Mouse (Mus musculus): Measurements from ENCODE around the gene Hdhd5. TPM values are rescaled to one million over a fixed set of nuclear protein-coding genes. Genes with fewer than 3 reads are reported as not detected.

Hdhd5 gene
- 16.7 and 17.3 TPM in 2 replicates for polyA plus RNA-seq (2015; fragmentation: Nextera tagmentation; extraction: Ambion mirVana)

DNA sequence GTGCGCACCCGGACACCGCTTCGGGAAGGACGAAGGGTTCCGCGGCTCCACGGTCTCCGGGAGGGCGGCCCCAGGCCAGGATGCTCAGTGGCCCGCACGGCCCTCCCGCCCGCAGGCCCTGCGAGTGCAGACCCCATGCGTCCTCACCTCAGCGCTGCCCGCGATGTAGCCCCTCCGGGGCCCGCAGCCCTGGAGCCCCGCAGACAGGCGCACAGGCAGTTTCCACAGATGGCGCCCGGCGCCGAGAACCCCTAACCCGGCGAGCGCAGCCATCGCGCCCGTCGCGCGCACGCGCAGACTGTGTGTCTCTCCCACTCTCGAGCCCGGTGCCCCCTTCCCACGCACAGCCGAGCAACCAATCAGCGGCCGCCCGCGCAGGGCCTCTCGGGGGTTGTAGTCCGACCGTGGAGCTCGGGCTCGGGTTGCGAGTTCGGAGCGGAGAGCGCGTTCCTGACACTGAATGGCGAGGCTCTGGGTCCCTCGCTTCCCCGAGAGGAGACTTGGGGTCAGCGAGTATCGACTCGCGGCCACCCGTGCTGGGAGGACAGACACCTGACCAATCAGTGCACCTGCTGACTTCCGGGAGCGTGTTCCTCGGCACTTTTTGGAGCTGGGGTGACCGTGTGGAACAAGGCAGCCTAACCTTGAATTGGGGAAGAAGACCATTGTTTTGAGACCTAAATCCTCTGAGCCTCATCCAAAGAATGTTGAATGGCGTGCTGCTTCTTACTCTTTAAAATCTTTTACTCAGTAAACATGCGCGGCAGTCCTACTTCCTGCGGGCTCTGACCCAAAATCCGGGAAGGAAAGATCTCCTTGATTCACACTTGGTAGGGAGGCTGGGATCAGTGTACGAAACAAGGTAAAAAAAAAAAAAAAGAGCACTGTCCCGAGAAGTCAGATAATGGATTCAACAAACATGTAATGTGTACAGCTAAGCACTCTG is at the start of gene Hdhd5:
Gene Hdhd5, minus strand, starts transcription at position 300 of the 946 bp plus-strand sequence.
- under 1% methylated on average over 75 of the region's 75 CpGs for WGBS
- Histone ChIP-seq H3K4me1 (peaks cover 11% of the 10 kb centered on the region), H3K27ac (no peak within 1 kb of the TSS), H3K27me3 (no peaks in the 10 kb centered on the region), H3K4me2 (peak within 1 kb of the TSS; percentile 75), H3K4me3 (peak within 1 kb of the TSS; percentile 69), H3K36me3 (no peaks in the 10 kb centered on the region), H3K9ac (peak within 1 kb of the TSS; percentile 72), H3K9me3 (no peaks in the 10 kb centered on the region)
- ATAC-seq (ENCODE audit: borderline replicate concordance, extremely low read depth, low FRiP score, low TSS enrichment): peak; percentile 99

- Histone ChIP-seq H3K4me2 (peak overlapping the region; percentile 92), H3K27ac (no peak overlapping the region), H3K9me3 (no peaks in the 10 kb centered on the region), H3K36me3 (no peaks in the 10 kb centered on the region), H3K27me3 (no peaks in the 10 kb centered on the region), H3K9ac (no peak overlapping the region), H3K4me1 (peaks cover 18% of the 10 kb centered on the region), H3K4me3 (peak overlapping the region; percentile 42)
- 0% methylated on average over 1 of the region's 1 CpGs for WGBS
- ATAC-seq (ENCODE audit: borderline replicate concordance, extremely low read depth, low FRiP score, low TSS enrichment): no peak
These were observed 49.5 kb upstream of the Hdhd5 start for GRCm38 (mm10) chr6:120580713-120581015.

DNA sequence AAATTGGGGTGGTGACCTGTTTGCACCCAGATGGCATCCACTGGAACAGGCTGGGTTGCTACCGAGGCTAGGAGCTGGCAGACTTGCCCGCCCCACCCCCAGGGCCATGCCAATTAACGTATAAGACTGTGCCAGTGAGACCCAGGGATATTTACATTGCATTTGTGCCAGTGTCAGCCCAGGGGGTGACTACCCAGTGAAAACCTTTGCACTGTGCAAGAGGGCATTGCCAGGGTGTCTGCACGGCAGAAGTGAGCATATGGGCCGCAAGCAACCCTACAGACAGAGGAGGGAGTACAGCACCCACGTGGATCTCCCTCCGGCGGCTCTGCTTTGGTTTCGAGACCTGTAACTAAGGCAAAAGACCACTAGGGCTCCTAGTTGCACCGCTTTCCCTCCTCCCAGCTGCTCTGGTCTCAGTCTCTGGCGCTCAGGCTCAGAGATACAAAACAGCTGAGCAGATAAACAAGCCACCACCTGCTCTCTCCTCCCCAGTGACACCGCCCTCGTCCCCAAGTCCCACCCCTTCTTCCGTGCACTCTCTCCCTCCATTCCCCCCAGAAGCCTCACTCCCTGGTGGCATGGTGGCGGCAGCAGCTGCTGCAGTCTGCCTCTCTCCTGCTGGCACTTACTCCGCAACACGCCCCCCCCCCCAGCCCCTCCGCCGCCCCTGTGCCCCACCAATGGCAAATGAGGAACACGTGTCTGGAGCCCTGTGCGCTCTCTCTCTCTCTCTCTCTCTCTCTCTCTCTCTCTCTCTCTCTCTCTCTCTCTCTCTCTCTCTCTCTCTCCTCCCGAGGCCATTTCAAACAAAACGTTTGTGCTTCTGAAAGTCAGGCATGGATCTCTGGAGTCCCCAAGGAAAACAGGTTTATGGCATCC is 49.0 kb upstream of the Hdhd5 start:
- ATAC-seq (ENCODE audit: borderline replicate concordance, extremely low read depth, low FRiP score, low TSS enrichment): peak; percentile 75; the same call in 1 of the 2 replicates
- Histone ChIP-seq H3K9ac (no peak overlapping the region), H3K4me2 (peak overlapping the region; percentile 92), H3K36me3 (no peaks in the 10 kb centered on the region), H3K27ac (no peak overlapping the region), H3K9me3 (no peaks in the 10 kb centered on the region), H3K4me3 (peak overlapping the region; percentile 42), H3K27me3 (no peaks in the 10 kb centered on the region), H3K4me1 (peaks cover 18% of the 10 kb centered on the region)
- WGBS: 2% methylated on average over 21 of the region's 23 CpGs

DNA sequence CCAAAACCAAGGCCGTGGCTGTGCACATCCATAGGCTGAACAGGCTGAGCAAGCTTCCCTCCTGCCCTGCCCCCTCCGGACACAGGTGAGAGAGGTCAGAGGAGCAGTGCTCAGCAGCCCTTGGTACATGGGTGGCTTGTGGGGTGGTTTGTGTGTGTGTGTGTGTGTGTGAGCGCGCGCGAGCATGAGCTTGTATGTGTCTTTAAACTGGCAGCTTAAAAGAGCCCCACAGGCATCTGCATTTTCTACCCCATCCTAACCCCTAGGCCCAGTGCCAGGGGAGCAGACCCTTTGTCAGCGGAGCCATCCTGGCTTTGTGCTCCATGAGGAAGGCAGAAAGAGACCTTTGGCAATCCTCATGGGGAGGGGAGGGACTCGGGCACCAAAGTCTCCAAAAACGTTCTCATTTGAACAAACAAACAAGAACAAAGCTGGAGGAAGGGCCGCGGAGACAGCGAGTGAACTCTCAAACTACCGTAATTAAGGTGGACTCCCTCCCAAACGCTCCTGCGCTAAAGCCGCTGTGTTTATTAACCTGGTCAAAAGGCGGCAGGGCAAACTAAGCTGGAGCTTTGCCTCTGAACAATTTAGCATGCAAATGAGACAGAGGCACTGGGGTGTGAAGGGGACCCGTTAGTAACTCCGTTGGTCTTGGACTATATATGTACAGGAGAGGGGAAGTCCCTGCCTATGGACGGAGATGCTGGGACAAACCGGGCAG is 48.2 kb upstream of the Hdhd5 start:
- H3K9me3 ChIP-seq: no peaks in the 10 kb centered on the region
- peaks cover 18% of the 10 kb centered on the region for H3K4me1 ChIP-seq
- H3K27ac ChIP-seq: no peak overlapping the region
- H3K4me3 ChIP-seq: peak overlapping the region; percentile 42
- 7% methylated on average over 21 of the region's 21 CpGs for WGBS
- H3K36me3 ChIP-seq: no peaks in the 10 kb centered on the region
- peak; percentile 21; the same call in 1 of the 2 replicates for ATAC-seq (ENCODE audit: borderline replicate concordance, extremely low read depth, low FRiP score, low TSS enrichment)
- no peak overlapping the region for H3K9ac ChIP-seq
- peak overlapping the region; percentile 92 for H3K4me2 ChIP-seq
- H3K27me3 ChIP-seq: no peaks in the 10 kb centered on the region

GRCm38 (mm10) chr6:120578471-120578870 is 47.4 kb upstream of the Hdhd5 start:
- no peak for ATAC-seq (ENCODE audit: borderline replicate concordance, extremely low read depth, low FRiP score, low TSS enrichment)
- Histone ChIP-seq H3K4me2 (no peak overlapping the region), H3K9me3 (no peaks in the 10 kb centered on the region), H3K27ac (no peak overlapping the region), H3K27me3 (no peaks in the 10 kb centered on the region), H3K4me3 (no peak overlapping the region), H3K4me1 (peaks cover 18% of the 10 kb centered on the region), H3K36me3 (no peaks in the 10 kb centered on the region), H3K9ac (no peak overlapping the region)
- WGBS: 54% methylated on average over 5 of the region's 5 CpGs

GRCm38 (mm10) chr6:120572372-120572771 is 41.3 kb upstream of the Hdhd5 start:
- H3K36me3 ChIP-seq: no peaks in the 10 kb centered on the region
- WGBS: 50% methylated on average over 1 of the region's 1 CpGs
- no peak for ATAC-seq (ENCODE audit: borderline replicate concordance, extremely low read depth, low FRiP score, low TSS enrichment)
- H3K27me3 ChIP-seq: no peaks in the 10 kb centered on the region
- no peaks in the 10 kb centered on the region for H3K4me1 ChIP-seq
- H3K9ac ChIP-seq: no peak overlapping the region
- no peak overlapping the region for H3K4me2 ChIP-seq
- H3K4me3 ChIP-seq: no peak overlapping the region
- no peaks in the 10 kb centered on the region for H3K9me3 ChIP-seq
- H3K27ac ChIP-seq: no peak overlapping the region

GRCm38 (mm10) chr6:120568257-120568656 is 37.1 kb upstream of the Hdhd5 start:
- no peak overlapping the region for H3K9ac ChIP-seq
- H3K27ac ChIP-seq: no peak overlapping the region
- WGBS: 57% methylated on average over 1 of the region's 1 CpGs
- ATAC-seq (ENCODE audit: borderline replicate concordance, extremely low read depth, low FRiP score, low TSS enrichment): no peak
- no peaks in the 10 kb centered on the region for H3K9me3 ChIP-seq
- H3K4me1 ChIP-seq: no peaks in the 10 kb centered on the region
- H3K36me3 ChIP-seq: no peaks in the 10 kb centered on the region
- no peak overlapping the region for H3K4me2 ChIP-seq
- no peaks in the 10 kb centered on the region for H3K27me3 ChIP-seq
- no peak overlapping the region for H3K4me3 ChIP-seq

DNA sequence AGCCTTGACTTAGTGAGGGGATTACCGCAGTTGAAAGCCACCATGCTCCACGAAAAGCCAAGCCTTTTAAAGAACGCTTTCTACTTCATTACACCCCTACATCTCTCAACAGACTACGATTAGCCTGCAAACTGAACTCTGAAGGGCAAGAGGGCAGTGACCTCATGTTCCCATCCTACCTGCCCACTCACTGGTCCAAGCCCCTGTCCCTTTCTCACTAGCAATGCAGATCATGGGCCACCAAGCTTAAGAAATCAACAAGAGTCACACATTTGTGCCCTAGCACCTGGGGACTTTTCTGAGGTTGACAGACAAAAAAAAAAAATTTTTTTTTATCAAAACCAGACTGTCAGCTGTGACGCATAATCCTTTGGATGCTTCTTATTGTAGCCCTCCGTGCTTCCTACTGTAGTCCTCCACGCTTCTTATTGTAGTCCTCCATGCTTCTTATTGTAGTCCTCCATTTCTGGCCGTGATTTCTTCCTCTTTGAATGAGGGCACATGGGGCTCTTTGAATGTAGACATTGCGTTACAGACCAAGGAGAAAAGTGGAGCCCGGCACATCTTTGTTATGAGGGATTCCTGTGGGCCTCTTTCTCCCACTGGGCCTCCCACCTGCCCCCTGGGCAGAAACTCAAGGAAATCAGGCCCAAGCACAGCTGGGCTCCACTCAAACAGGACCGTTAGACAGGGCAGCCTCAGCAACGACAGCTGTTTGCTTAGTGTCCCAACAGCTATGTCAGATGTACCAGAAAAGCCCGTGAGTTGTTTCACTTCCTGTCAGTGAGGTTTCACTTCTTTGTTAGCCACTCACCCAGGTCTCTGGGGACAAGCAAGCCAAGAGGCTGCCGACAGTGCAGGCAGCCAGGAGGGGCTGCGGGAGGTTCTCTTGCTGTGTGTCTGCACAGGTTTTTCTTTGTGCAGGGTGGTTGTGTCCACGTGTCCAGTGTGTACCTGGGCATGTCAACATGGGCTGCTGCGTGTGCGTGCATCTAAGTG is 36.1 kb upstream of the Hdhd5 start:
- H3K4me3 ChIP-seq: no peak overlapping the region
- no peak overlapping the region for H3K4me2 ChIP-seq
- no peaks in the 10 kb centered on the region for H3K27me3 ChIP-seq
- H3K9ac ChIP-seq: no peak overlapping the region
- H3K27ac ChIP-seq: no peak overlapping the region
- H3K4me1 ChIP-seq: no peaks in the 10 kb centered on the region
- ATAC-seq (ENCODE audit: borderline replicate concordance, extremely low read depth, low FRiP score, low TSS enrichment): no peak
- no peaks in the 10 kb centered on the region for H3K9me3 ChIP-seq
- H3K36me3 ChIP-seq: no peaks in the 10 kb centered on the region
- 61% methylated on average over 18 of the region's 18 CpGs for WGBS

- Histone ChIP-seq H3K27me3 (no peaks in the 10 kb centered on the region), H3K36me3 (no peaks in the 10 kb centered on the region), H3K27ac (no peak overlapping the region), H3K9me3 (no peaks in the 10 kb centered on the region), H3K9ac (no peak overlapping the region), H3K4me3 (no peak overlapping the region), H3K4me1 (no peaks in the 10 kb centered on the region), H3K4me2 (no peak overlapping the region)
- no peak for ATAC-seq (ENCODE audit: borderline replicate concordance, extremely low read depth, low FRiP score, low TSS enrichment)
- WGBS: 85% methylated on average over 8 of the region's 8 CpGs
These were observed 25.5 kb upstream of the Hdhd5 start for GRCm38 (mm10) chr6:120556641-120557040.

GRCm38 (mm10) chr6:120555983-120556567 is 25.0 kb upstream of the Hdhd5 start:
- Histone ChIP-seq H3K4me3 (no peak overlapping the region), H3K4me1 (no peaks in the 10 kb centered on the region), H3K36me3 (no peaks in the 10 kb centered on the region), H3K4me2 (no peak overlapping the region), H3K27ac (no peak overlapping the region), H3K9me3 (no peaks in the 10 kb centered on the region), H3K27me3 (no peaks in the 10 kb centered on the region), H3K9ac (no peak overlapping the region)
- WGBS: 69% methylated on average over 6 of the region's 6 CpGs
- ATAC-seq (ENCODE audit: borderline replicate concordance, extremely low read depth, low FRiP score, low TSS enrichment): no peak

Data from lung, embryonic 15.5 days (tissue).